Mouse (Mus musculus): ENCODE data around the gene Usp24. TPM values are rescaled to one million over a fixed set of nuclear protein-coding genes. Genes with fewer than 3 reads are reported as not detected.
A peak's percentile ranks its signal among the peaks of the same experiment; 100 is the strongest.
"Not testable (repeated sequence)": the region's sequence is repeated elsewhere in the genome, so short reads cannot be mapped to it uniquely, and the experiment has no call there.

The Usp24 gene
- polyA plus RNA-seq, 1 experiment, result 20.7 TPM

GRCm38 (mm10) chr4:106322846-106323245, 6.8 kb downstream of the Usp24 start:
- no peak for DNase-seq (ENCODE audit: low read depth)
- TF ChIP-seq POLR2A (IDR thresholded peaks at IDR 0.05; ENCODE audit: borderline replicate concordance, extremely low read depth, insufficient read depth, insufficient read length, poor library complexity, severe bottlenecking) (no peak), CTCF (IDR thresholded peaks at IDR 0.05; ENCODE audit: borderline replicate concordance, extremely low read depth, insufficient read depth, insufficient read length) (no peak)

GRCm38 (mm10) chr4:106323318-106323717, 7.3 kb downstream of the Usp24 start:
- no peak for DNase-seq (ENCODE audit: low read depth)

GRCm38 (mm10) chr4:106327436-106327835, 11.4 kb downstream of the Usp24 start:
- DNase-seq (ENCODE audit: low read depth), result no peak
- TF ChIP-seq CTCF (IDR thresholded peaks at IDR 0.05; ENCODE audit: borderline replicate concordance, extremely low read depth, insufficient read depth, insufficient read length) (no peak), POLR2A (IDR thresholded peaks at IDR 0.05; ENCODE audit: borderline replicate concordance, extremely low read depth, insufficient read depth, insufficient read length, poor library complexity, severe bottlenecking) (no peak)

More at GRCm38 (mm10) chr4:106323318-106323717, 7.3 kb downstream of the Usp24 start:
- TF ChIP-seq CTCF (IDR thresholded peaks at IDR 0.05; ENCODE audit: borderline replicate concordance, extremely low read depth, insufficient read depth, insufficient read length), result no peak

GRCm38 (mm10) chr4:106328704-106329103, 12.7 kb downstream of the Usp24 start:
- TF ChIP-seq POLR2A (IDR thresholded peaks at IDR 0.05; ENCODE audit: borderline replicate concordance, extremely low read depth, insufficient read depth, insufficient read length, poor library complexity, severe bottlenecking), result no peak
- no peak for TF ChIP-seq CTCF (IDR thresholded peaks at IDR 0.05; ENCODE audit: borderline replicate concordance, extremely low read depth, insufficient read depth, insufficient read length)
- no peak for DNase-seq (ENCODE audit: low read depth)

GRCm38 (mm10) chr4:106329171-106329570, 13.2 kb downstream of the Usp24 start:
- not testable (repeated sequence) for DNase-seq (ENCODE audit: low read depth)

- TF ChIP-seq POLR2A (IDR thresholded peaks at IDR 0.05; ENCODE audit: borderline replicate concordance, extremely low read depth, insufficient read depth, insufficient read length, poor library complexity, severe bottlenecking) (no peak), CTCF (IDR thresholded peaks at IDR 0.05; ENCODE audit: borderline replicate concordance, extremely low read depth, insufficient read depth, insufficient read length) (no peak)
These were observed 14.4 kb downstream of the Usp24 start for GRCm38 (mm10) chr4:106330371-106330819.

GRCm38 (mm10) chr4:106333071-106333470, 17.1 kb downstream of the Usp24 start:
- TF ChIP-seq CTCF (IDR thresholded peaks at IDR 0.05; ENCODE audit: borderline replicate concordance, extremely low read depth, insufficient read depth, insufficient read length) (no peak), POLR2A (IDR thresholded peaks at IDR 0.05; ENCODE audit: borderline replicate concordance, extremely low read depth, insufficient read depth, insufficient read length, poor library complexity, severe bottlenecking) (no peak)
- no peak for DNase-seq (ENCODE audit: low read depth)

More at GRCm38 (mm10) chr4:106330371-106330819, 14.4 kb downstream of the Usp24 start:
- no peak for DNase-seq (ENCODE audit: low read depth)

- DNase-seq (ENCODE audit: low read depth), result no peak
- no peak for TF ChIP-seq CTCF (IDR thresholded peaks at IDR 0.05; ENCODE audit: borderline replicate concordance, extremely low read depth, insufficient read depth, insufficient read length)
- TF ChIP-seq POLR2A (IDR thresholded peaks at IDR 0.05; ENCODE audit: borderline replicate concordance, extremely low read depth, insufficient read depth, insufficient read length, poor library complexity, severe bottlenecking), result no peak
These were observed 17.6 kb downstream of the Usp24 start for GRCm38 (mm10) chr4:106333584-106333983.

- no peak for DNase-seq (ENCODE audit: low read depth)
- TF ChIP-seq CTCF (IDR thresholded peaks at IDR 0.05; ENCODE audit: borderline replicate concordance, extremely low read depth, insufficient read depth, insufficient read length), result no peak
- TF ChIP-seq POLR2A (IDR thresholded peaks at IDR 0.05; ENCODE audit: borderline replicate concordance, extremely low read depth, insufficient read depth, insufficient read length, poor library complexity, severe bottlenecking), result no peak
These were observed 19.8 kb downstream of the Usp24 start for GRCm38 (mm10) chr4:106335858-106336257.

- no peak for DNase-seq (ENCODE audit: low read depth)
- TF ChIP-seq POLR2A (IDR thresholded peaks at IDR 0.05; ENCODE audit: borderline replicate concordance, extremely low read depth, insufficient read depth, insufficient read length, poor library complexity, severe bottlenecking) (no peak), CTCF (IDR thresholded peaks at IDR 0.05; ENCODE audit: borderline replicate concordance, extremely low read depth, insufficient read depth, insufficient read length) (no peak)
These were observed 31.7 kb downstream of the Usp24 start for GRCm38 (mm10) chr4:106347664-106348063.

- DNase-seq (ENCODE audit: low read depth), result not testable (repeated sequence)
These were observed 39.0 kb downstream of the Usp24 start for GRCm38 (mm10) chr4:106355025-106355424.

GRCm38 (mm10) chr4:106370013-106370412, 54.0 kb downstream of the Usp24 start:
- TF ChIP-seq POLR2A (IDR thresholded peaks at IDR 0.05; ENCODE audit: borderline replicate concordance, extremely low read depth, insufficient read depth, insufficient read length, poor library complexity, severe bottlenecking) (no peak), CTCF (IDR thresholded peaks at IDR 0.05; ENCODE audit: borderline replicate concordance, extremely low read depth, insufficient read depth, insufficient read length) (no peak)
- no peak for DNase-seq (ENCODE audit: low read depth)

GRCm38 (mm10) chr4:106375857-106376256, 59.8 kb downstream of the Usp24 start:
- no peak for TF ChIP-seq POLR2A (IDR thresholded peaks at IDR 0.05; ENCODE audit: borderline replicate concordance, extremely low read depth, insufficient read depth, insufficient read length, poor library complexity, severe bottlenecking)
- peak; percentile 77; the same call in 1 of the 2 replicates for TF ChIP-seq CTCF (IDR thresholded peaks at IDR 0.05; ENCODE audit: borderline replicate concordance, extremely low read depth, insufficient read depth, insufficient read length)
- peak; percentile 90 for DNase-seq (ENCODE audit: low read depth)
